Mouse (Mus musculus) cerebellum, adult 9-10 months (tissue): ENCODE measurements around the gene Mecom.

Experiments
- DNase-seq: peaks from one replicate; pipeline ENCODE4 v3.0.0; 2022

Mecom gene

DNA sequence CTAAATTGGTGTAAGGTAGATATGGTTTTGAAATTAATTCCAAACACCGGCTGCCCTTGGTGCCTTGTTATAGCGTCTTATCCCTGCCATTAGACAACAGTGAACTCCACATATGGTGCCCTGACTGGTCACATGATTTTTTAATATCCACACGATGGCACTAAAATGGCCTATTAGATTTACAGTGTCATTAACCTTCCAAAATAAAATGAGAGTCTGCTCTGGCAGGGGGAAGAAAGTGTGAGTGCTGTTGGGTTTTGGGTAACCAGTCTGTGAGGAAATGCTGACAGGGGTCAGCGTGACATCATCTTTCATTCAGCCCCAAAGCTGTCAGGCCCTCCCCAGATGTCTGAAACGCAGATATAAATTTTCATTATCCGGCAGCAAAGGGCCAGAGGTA is 461.7 kb downstream of the Mecom start:
- no peak for DNase-seq

DNA sequence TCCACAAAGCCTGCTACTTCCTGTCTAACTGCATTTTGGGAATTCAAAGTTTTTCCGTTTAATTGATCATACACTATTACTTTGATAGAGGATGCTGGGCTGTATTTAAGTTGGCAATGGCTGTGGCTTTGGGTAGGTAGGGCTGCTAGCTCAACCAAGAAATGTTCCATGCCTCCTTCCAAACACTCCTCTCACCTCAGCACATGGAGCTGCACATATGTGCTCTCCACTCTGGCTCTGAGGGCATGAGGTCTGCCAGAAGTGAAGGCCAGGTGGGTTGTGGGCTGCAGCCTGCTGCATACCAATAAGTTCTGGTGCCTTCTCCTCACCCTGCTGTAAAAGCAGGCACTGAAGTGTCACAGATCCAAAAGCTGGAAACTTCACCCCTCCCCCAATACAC is 464.0 kb downstream of the Mecom start:
- no peak for DNase-seq

- no peak for DNase-seq
Observed at GRCm38 (mm10) chr3:30083268-30083667, 464.5 kb downstream of the Mecom start.

- DNase-seq = no peak
Observed at GRCm38 (mm10) chr3:30080827-30081226, 467.0 kb downstream of the Mecom start.

- DNase-seq = no peak
Observed at GRCm38 (mm10) chr3:30076522-30076921, 471.3 kb downstream of the Mecom start.

DNA sequence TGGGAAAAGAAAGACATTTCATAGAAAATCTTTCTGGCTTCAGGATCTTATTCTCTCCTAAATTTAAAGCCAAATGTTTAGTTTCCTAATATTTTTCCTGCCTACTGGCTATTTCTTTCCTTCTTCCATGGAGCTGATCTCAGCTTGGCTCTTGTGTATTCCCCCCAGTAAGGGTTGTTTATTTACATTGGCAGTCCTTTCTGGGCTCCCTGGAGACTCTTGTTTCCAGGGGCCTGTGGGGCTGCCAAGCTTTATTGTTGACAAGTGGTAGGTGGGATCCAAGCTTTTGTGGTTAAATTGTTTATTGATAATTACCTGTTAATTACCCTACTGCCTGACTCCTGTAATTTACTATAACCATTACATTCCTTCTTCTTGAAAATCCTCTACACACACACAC is 476.5 kb downstream of the Mecom start:
- no peak for DNase-seq

- no peak for DNase-seq
Observed at GRCm38 (mm10) chr3:30066519-30066918, 481.3 kb downstream of the Mecom start.

DNA sequence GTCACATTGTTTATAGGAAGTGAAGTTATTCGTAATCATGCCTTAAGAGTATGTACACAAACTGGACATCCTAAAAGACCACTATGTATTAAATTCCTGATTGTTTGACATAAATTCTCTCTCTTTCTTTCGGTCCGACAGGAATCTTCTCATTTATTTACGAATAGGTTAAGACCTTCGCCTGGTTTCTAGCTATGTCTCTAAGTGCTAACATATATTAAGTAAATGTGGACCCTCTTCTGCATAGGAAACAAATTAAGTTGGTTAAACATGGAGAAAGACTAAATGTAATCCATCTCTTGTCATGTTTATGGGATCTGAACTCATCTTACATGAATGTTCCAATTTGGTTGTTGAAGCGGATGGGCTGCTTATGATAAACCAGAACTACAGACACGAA is 487.8 kb downstream of the Mecom start:
- DNase-seq = no peak

DNA sequence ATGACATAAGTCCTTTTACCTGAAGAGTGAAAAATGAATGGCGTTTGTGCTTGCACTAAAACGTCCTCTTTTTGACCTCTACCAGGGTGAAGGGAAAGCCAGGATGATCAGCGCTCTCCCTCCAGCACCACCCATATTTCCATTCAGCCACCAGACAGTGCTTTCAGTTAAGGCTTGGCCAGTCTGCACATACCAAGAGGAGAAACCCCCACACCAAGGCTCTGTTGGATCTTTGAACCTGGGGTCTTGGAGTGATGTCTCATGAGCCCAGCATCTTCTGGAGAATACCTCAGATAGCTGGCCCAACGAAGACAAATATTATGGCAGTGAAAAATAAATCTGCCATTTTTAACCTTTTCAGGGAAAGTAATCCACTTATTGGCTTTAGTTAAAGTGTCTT is 488.2 kb downstream of the Mecom start:
- no peak for DNase-seq

DNA sequence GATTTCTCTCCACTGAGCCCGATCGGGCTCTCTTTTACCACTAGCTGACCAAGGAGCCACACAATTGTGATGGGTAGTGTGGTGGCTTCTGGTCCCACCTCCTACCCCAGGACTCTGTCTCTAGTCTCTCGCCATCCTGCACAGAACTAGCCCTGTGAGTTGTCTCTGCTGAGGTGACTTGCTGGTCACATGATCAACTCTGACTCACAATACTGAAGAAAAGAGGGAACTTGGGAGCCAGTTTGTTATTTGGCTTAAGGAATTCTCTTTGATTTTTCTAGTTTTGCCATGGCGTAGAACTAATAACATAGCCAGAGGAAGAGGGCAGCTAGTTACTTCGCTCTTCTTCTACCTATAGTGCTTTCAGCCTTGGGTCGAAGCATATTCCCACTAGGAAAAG is 496.5 kb downstream of the Mecom start:
- DNase-seq = no peak

GRCm38 (mm10) chr3:30050795-30051194 is 497.0 kb downstream of the Mecom start:
- no peak for DNase-seq

GRCm38 (mm10) chr3:30048792-30049191 is 499.0 kb downstream of the Mecom start:
- no peak for DNase-seq

- no peak for DNase-seq
Observed at GRCm38 (mm10) chr3:30048157-30048556, 499.7 kb downstream of the Mecom start.

- DNase-seq = no peak
Observed at GRCm38 (mm10) chr3:30043525-30043924, 504.3 kb downstream of the Mecom start.

DNA sequence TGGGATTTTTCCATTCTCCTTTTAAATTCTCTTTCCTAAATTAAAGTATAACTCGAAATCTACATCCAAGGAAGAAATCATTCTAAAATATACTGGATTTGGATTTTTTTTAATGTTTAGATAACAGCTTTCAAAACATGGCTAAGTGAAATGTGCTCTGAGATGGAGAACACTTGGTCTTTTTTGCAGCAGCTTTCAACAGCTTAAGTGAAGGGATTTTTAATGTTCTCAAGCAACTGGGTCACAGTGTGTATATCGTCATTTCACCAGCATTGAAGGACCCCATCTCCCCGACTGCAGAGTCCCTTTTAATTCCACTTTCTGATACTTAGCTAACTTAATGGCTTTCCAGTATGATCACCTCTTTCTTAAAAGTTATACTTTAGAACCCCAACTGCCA is 509.3 kb downstream of the Mecom start:
- DNase-seq = no peak

- DNase-seq = no peak
Observed at GRCm38 (mm10) chr3:30019961-30020360, 527.8 kb downstream of the Mecom start.

GRCm38 (mm10) chr3:30019411-30019810 is 528.4 kb downstream of the Mecom start:
- no peak for DNase-seq

DNA sequence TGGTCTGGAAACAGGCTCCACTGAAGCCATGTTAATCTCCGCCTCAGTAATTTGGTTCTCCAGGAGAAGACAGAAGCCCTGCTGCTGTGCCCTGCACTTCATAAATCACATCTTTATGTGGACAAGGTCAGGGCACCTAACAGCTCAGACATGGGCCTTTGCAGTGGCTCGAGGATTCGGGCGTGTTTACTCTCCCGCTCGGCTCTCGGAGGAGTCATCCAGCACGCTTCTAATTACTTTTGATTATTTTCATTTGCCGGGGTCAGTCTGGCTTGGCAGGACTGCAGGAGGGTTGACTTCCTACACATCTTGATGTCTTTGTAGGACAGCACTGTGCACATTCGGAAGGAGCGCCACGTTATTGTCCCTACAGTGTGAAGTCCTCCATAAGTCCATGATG is 529.6 kb downstream of the Mecom start:
- no peak for DNase-seq

GRCm38 (mm10) chr3:30016766-30017165 is 531.0 kb downstream of the Mecom start:
- DNase-seq = no peak

- DNase-seq = peak; percentile 11
Observed at GRCm38 (mm10) chr3:30014962-30015660, 532.7 kb downstream of the Mecom start.

- DNase-seq = no peak
Observed at GRCm38 (mm10) chr3:30014279-30014678, 533.5 kb downstream of the Mecom start.

DNA sequence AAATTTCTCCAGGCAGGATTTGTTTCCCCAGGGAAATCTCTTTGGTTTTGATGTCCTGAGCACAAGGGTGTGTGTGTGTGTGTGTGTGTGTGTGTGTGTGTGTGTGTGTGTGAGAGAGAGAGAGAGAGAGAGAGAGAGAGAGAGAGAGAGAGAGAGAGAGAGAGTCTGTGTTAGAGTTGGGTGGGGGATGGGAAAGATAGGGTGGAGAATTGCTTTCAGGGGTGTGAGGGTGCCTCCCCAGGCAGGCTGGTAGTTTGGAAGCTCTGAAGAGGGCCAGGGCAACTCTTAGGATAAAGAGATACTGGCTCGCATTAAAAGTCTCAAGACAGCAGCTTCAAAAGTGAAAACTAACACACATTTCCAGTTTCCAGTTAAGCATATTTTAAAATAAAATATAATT is 534.4 kb downstream of the Mecom start:
- no peak for DNase-seq

GRCm38 (mm10) chr3:30012666-30013365 is 535.0 kb downstream of the Mecom start:
- DNase-seq = peak; percentile 8

DNA sequence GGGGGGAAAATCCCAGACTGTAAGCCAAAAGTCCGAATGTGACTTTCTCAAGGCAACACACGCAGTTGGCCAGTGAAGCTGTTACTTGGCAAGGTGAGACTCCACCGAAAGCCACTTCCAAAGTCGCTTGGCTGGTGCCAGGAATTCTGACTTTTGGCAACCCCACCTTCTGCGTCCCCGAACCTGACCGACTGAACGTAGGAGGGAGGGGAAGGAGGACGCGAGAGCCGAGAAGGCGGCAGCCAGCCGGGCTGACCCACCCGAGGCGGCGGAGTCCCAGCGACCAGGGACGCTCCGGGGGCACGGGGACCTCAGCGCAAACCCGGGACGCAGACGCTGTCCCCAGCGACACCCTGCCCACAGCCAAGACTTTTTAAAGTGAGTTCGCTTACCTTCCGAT is 535.7 kb downstream of the Mecom start:
- no peak for DNase-seq

GRCm38 (mm10) chr3:30011712-30012111 is 536.1 kb downstream of the Mecom start:
- DNase-seq = no peak
